Mouse (Mus musculus): Measurements from ENCODE around the gene Mmp3.
"Not testable (repeated sequence)": the region's sequence is repeated elsewhere in the genome, so short reads cannot be mapped to it uniquely, and the experiment has no call there.

The Mmp3 gene

DNA sequence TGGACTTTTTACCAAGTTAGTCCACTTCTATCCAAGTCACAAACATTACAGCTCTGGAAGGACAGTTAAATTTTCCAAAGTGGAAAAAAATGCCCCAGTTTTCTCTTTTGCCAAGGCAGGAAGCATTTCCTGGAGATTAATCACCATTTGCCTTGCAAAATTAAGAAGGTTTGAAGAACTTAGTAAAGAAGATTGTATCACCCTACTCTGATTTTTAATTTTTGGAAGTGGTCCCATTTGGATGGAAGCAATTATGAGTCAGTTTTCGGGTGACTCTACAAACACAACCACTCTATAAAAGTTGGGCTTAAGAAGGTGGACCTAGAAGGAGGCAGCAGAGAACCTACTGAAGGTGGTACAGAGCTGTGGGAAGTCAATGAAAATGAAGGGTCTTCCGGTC, at the start of gene Mmp3:
Mmp3 (plus strand) TSS at position 301 of the 400 bp plus-strand sequence.
- DNase-seq (ENCODE audit: low spot score in 2 of 2): no peak

DNA sequence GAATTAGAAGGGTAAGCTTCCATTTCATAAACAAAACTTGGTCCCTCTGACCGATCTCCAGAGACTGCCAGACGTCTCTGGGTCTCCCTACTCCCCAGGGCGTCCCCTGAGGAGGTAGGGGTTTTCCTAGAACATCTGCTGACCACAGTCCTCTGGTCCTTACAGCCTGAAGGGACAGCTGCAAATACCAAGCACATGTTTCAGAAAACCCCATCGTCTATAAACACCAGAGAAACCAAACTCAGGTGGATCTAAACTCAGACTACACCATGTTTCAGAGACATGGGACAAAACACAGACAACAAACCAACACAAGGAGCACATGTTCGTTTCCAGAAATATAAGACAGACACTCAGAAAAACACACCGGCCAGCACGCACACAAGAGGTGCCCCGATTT, 49.1 kb upstream of the Mmp3 start:
- DNase-seq (ENCODE audit: low spot score in 2 of 2): not testable (repeated sequence)

- no peak for DNase-seq (ENCODE audit: low spot score in 2 of 2)
Measured at GRCm38 (mm10) chr9:7453302-7453701, 7.7 kb downstream of the Mmp3 start.

GRCm38 (mm10) chr9:7470262-7470661, 24.6 kb downstream of the Mmp3 start:
- no peak for DNase-seq (ENCODE audit: low spot score in 2 of 2)

GRCm38 (mm10) chr9:7483684-7484394, 38.2 kb downstream of the Mmp3 start:
- DNase-seq (ENCODE audit: low spot score in 2 of 2): no peak

- DNase-seq (ENCODE audit: low spot score in 2 of 2): no peak
Measured at GRCm38 (mm10) chr9:7501138-7501537, 55.5 kb downstream of the Mmp3 start.

- DNase-seq (ENCODE audit: low spot score in 2 of 2): no peak
Measured at GRCm38 (mm10) chr9:7502051-7502450, 56.4 kb downstream of the Mmp3 start, which contains the start of gene Mmp10. Mmp10 (plus strand) TSS chr9:7502352.
